Mouse (Mus musculus) bone marrow macrophage, adult 2 months (primary cell): ENCODE data around the gene Cers2.

Experiments
- CTCF ChIP-seq: IDR thresholded peaks from 2 replicates; pipeline ENCODE4 v1.5.1; 2012; ENCODE audit warnings: low read depth, mild to moderate bottlenecking, low read length, moderate library complexity
- POLR2A ChIP-seq: IDR thresholded peaks from 2 replicates; pipeline ENCODE4 v1.6.1; 2012; ENCODE audit warnings: mild to moderate bottlenecking, low read depth, low read length, borderline replicate concordance

DNA sequence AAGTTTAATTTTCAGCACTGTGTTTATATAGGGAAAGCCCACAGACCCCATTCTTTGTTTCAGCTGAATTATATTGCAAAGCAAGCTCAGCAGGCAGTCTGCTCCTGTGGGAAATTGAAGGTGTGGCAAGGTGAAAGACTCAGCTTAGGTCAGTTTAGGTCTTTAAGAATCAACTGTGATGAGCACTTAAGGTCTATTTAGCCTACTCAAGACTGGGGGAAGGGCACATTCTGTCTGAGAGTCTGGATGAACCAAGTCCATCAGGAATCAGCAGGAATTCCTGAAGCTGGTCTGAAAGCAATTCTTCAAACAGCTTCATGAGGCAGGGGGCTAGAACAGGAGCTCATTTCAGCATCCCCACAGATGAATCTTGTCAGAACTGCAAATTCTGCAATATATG is 55.5 kb downstream of the Cers2 start:
- TF ChIP-seq CTCF (no peak), POLR2A (no peak)
